Mouse (Mus musculus) ovary, adult 10 weeks (tissue): ENCODE measurements around the gene F8. TPM values are rescaled to one million over a fixed set of nuclear protein-coding genes. Genes with fewer than 3 reads are reported as not detected.

Experiments used
- polyA plus RNA-seq: library from polyadenylated mRNA; stranded (reverse); fragments of 350-450 nt; fragmentation: Illumina TruSeq; extraction: RNeasy Lipid Tissue Mini Kit (QIAGEN cat#74804); gene quantifications from one replicate; pipeline ENCODE4 v1.2.3, GENCODE M21; 2014

The F8 gene
- 22.6 TPM for polyA plus RNA-seq

DNA sequence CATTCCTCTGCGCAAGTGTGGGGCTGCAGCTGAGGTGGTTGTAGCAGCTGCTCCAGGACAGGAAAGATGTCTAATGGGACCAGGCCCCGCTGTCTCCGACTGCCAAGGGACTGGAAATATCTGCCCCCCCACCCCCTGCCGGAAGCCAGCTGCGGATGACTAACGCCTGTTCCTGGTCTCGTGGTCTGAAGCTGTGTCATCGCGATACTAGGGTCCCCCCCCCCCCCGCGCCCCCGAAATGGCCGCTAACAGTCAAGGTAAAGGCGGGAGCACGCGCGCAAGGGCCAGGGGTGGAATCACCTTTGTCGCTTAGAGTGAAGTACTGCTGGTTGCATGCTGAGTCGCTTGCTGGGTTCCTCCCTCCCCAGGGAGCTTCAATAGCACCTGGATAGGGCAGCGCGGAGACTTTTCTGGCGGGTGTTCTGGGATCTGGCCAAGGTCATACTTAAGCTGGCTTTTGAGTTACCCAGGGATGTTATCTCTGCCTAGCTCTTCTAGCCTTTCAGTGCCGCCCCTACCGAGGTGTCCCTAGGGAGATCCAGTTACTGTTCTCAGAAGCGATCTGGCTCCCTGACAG, at the start of gene F8, which contains the start of gene Fundc2:
TSS of gene F8 (minus strand) at position 421 of the 577 bp plus-strand sequence.
TSS of gene Fundc2 (plus strand) at position 205 of the 577 bp plus-strand sequence.

DNA sequence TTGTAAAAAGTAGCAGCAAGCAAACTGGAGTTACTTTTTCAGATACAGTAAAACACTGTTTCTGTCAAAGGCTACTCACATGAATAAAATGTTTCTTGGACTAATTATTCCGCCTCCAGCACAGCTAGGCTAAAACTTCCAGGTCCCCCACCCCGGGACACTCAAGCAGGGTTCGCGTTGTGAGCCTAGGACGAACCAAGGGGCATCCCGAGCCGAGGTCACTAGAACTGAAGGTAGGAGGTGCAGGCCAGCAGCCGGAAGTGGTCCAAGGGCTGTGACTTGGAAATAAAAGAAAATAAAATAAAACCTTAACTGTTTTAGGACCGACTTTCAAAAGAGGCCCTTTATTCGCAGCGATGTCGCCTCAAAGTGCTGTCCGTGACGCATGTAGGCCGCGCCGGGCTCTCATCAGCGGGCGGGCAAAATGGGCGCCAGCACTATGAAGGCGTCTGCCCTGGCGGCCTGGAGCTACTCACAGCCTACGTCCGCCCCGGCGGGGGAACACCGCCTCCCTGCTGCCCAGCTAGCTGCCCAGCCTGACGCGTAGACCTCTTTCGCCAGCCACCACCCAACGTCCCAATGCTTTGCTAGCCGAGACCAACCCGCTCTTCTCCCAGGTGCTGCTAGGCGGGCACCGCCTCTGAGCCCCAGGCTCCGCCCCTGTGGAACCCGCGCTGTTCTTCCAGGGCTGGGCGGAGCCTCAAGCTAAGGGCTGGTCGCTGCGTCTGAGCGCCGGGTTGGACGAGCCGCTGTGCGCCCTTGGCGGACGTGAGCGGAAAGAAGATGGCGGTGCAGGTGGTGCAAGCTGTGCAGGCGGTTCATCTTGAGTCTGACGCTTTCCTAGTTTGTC, 33.7 kb upstream of the F8 start, which contains the start of the genes Cmc4, Mtcp1 and Brcc3:
TSS of gene Cmc4 (minus strand) at position 649 of the 850 bp plus-strand sequence.
TSS of gene Mtcp1 (minus strand) at position 653 of the 850 bp plus-strand sequence.
TSS of gene Brcc3 (plus strand) at position 693 of the 850 bp plus-strand sequence.

GRCm38 (mm10) chrX:75163670-75164069, 218.7 kb downstream of the F8 start, which contains the start of gene Smim9:
Gene Smim9 (minus strand): TSS chrX:75163770.

DNA sequence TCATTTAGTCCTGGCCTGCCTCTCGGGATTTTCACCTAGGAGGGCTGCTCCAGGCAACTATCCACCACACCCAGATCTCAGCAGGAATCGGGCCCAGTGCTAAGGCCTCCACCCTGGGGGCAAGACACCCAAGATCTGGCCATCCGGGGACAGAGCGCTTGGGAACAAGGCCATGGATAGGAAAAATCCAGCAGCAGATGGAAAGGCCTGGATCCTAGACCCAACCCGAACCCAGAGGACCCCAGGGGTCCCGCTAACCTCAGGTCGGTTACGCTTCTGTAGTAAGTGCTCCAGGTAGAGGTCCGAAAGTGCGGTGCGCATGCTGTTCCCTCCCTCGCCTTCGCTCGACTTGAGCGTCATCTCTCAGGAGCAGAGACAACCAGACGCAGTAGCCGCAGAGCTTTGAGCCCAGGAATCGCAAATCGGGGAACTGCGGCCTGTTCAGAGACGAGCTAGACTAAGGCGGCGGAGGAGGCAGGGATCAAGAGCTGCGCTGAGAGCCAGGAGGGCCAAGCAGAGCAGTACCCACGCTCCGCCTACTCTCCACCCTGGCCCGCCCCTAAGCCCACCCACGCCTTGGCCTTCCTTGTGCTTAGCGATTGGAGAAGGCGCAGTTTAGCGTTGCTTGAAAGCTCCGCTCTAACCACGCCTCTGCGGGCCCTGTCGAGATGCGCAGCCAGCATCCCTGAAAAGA, 251.8 kb downstream of the F8 start, which contains the start of gene Mpp1:
TSS of gene Mpp1 (minus strand) at position 550 of the 694 bp plus-strand sequence.

Other genes with a start within 250 kb of the F8 start
- not detected for gene Smim9, start 218.8 kb downstream of the F8 start, polyA plus RNA-seq
- 228 TPM for gene Fundc2, start 216 bp downstream of the F8 start, polyA plus RNA-seq
- gene Cmc4, start 34.0 kb upstream of the F8 start, polyA plus RNA-seq, result 44.1 TPM
- 18.4 TPM for gene Mtcp1, start 34.0 kb upstream of the F8 start, polyA plus RNA-seq
- 102 TPM for gene Brcc3, start 34.0 kb upstream of the F8 start, polyA plus RNA-seq
- gene Vbp1, start 131.7 kb upstream of the F8 start, polyA plus RNA-seq, result 351 TPM
- 12.8 TPM for gene Rab39b, start 195.6 kb upstream of the F8 start, polyA plus RNA-seq